Mouse (Mus musculus): ENCODE data around the gene Olfr1140.

The Olfr1140 gene

GRCm38 (mm10) chr2:87743452-87743851 lies at the start of gene Olfr1140:
TSS of gene Olfr1140 (plus strand) at chr2:87743752.
- no peak for DNase-seq

GRCm38 (mm10) chr2:87693847-87694246 lies 49.7 kb upstream of the Olfr1140 start, which contains the start of gene Olfr1136:
TSS of gene Olfr1136 (minus strand) at chr2:87693947.
- DNase-seq, result no peak

GRCm38 (mm10) chr2:87713079-87713478 lies 30.5 kb upstream of the Olfr1140 start, which contains the start of gene Olfr1137:
TSS of gene Olfr1137 (minus strand) at chr2:87713179.
- no peak for DNase-seq

GRCm38 (mm10) chr2:87739878-87740277 lies 3.7 kb upstream of the Olfr1140 start, which contains the start of gene Olfr1138:
TSS of gene Olfr1138 (minus strand) at chr2:87739978.
- DNase-seq, result no peak

GRCm38 (mm10) chr2:87753891-87754290 lies 10.3 kb downstream of the Olfr1140 start, which contains the start of gene Olfr1141:
TSS of gene Olfr1141 (minus strand) at chr2:87753991.
- no peak for DNase-seq

GRCm38 (mm10) chr2:87776143-87776542 lies 32.6 kb downstream of the Olfr1140 start:
- no peak for DNase-seq

GRCm38 (mm10) chr2:87779183-87779582 lies 35.6 kb downstream of the Olfr1140 start, which contains the start of gene Olfr152:
TSS of gene Olfr152 (plus strand) at chr2:87779483.
- no peak for DNase-seq
